Mouse (Mus musculus): Measurements from ENCODE around the gene Jade2.

The Jade2 gene

DNA sequence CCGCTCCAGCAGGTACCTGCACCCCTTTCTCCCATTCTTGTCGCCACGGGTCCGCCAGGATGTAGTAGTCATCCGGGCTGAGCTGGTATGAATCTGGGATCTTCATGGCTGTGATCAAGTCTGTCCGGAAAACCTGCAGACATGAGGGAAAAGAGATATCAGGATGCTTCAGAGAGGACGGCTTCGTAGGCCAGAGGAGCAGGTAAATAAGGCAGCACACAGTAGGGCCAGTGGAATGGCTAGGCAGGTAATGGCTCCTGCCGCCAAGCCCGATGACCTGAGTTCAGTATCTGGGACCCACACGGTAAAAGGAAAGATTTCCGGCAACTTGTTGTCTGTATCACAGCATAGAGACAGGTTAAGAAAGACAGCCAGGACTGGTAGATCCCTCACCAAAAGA lies 21.9 kb downstream of the Jade2 start:
- no peak for DNase-seq (ENCODE audit: low read depth, low spot score)

GRCm38 (mm10) chr11:51834067-51834411 lies 23.4 kb downstream of the Jade2 start:
- no peak for DNase-seq (ENCODE audit: low read depth, low spot score)

DNA sequence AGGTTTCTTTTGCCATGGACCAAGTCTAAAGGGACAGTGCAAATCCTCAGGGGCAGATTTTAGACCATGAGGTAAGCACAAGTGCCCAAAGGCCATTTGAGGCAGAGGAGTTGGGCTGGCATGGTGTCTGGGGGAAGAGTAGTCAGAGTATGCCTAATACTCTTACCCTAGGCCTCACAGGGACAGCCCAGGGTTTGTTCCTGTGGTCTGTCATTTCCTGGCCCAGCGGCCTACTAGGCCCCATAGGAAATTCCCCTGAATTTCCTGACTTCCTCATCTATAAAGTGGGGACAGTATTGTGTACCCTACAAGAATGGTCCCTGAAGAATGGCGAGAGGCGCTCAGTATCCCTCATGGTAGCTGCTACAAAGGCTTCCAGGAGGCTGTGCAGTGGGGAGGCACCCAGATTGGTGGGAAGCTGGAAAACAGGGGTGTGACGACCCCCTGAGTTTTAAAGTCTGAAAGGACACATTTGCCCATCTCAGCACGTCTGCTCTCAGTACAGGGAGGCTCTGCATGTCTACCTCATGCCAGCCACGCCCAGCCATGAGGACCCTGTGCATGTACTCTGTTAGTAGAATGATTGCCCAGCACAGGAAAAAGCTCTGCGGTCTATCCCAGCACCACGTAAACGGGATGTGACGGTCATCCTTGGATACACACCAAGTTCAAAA lies 23.9 kb downstream of the Jade2 start:
- no peak for DNase-seq (ENCODE audit: low read depth, low spot score)

DNA sequence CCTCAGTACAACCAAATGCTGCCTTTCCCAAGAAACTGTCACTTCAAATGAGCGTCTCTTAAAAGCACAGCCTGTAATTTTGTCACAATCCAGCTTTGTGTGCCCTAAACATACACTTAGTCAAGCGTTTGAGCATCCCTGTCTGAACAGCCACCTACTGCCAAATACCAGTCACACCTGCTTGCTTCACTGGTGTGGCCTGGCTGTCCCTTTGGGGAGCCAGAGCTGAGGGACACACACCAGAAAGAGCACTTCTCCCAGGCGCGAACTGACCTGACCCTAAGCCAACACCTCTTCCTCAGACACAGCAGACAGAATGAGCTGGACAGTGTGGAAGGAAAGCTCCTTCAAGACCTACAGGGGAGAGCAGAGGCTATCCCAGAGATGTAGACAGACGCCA lies 24.5 kb downstream of the Jade2 start:
- DNase-seq (ENCODE audit: low read depth, low spot score): no peak

DNA sequence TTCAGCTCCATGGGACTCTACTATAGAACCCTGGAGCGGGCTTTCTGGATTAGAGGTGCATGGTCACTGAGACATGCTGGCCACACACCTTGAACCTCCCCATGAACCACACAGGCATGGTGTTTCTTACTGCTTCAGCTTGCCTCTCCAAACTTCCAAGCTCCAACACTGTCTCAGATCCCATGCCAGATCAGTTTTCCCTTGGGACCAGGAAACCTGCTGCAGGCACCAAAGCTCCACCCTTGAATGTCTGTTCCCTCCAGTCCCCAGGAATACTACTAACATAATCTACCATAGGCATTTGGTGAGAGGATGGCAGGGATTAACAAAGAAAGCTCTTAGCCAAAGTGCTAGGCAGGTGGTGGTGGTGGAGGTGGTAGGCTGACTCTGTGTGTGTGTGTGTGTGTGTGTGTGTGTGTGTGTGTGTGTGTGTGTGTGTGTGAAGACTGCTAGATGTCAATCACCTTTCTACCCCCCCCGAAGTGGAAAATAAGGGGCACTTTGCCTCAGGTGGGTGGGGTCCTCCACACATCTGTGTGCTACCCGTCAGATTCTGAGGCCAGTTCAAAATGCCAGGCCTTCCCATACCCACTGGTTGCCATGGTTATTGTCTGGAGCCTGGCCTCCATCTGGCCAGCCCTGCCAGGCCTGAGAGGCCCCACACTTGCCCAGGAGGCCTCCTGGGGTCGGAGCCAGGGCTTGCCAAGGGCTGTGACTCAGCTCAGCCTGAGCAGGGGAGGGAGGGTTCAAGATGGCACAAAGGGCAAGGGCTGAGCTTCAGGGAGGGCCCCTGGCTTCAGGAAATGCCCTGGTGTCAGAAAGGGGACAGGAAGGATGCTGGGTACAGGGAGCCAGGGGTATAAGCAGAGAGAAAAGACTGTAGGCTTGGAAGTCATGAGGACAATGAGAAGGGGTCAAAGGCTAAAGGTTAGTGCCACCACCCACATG lies 25.2 kb downstream of the Jade2 start:
- DNase-seq (ENCODE audit: low read depth, low spot score): no peak

- no peak for DNase-seq (ENCODE audit: low read depth, low spot score)
Observed at GRCm38 (mm10) chr11:51824867-51825424, 32.5 kb downstream of the Jade2 start.

GRCm38 (mm10) chr11:51823963-51824753 lies 33.3 kb downstream of the Jade2 start:
- DNase-seq (ENCODE audit: low read depth, low spot score): no peak

DNA sequence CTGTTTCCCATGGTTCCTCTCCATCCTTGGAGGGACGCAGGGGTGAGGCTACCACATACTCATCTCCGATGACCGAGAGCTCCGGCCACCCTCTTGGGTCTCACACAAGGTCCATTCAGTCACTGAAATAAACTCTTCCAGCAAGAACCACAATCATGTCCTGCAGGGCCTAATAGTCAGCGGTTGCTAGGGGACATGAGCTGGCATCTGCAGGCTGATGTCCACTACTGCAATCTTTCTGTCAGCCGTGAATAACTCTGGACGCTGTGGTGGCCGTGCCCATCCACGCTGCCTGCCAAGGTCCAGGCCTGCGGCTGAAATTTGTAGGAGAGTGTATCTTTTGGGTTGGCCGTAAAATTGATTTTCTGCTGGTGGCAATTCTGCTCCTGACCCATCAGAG lies 34.2 kb downstream of the Jade2 start:
- no peak for DNase-seq (ENCODE audit: low read depth, low spot score)

DNA sequence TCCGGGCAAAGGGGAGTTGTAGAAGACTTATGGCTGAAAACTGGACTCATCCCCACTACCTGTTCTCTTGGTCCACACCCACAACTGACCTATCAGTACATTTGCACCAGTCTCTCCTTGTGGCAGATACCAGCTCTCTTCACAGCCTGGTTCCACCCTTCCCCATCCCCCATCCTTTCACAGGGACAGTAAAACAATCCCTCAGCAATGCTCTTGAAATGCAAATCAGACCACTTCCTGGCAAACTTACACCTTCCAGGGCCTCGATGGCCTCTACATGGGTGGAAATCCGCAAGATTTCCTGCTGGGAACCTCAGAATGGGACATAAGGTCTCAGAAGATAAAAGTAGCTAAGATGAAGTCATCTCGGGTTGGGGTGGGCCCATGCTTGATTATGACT lies 34.7 kb downstream of the Jade2 start:
- no peak for DNase-seq (ENCODE audit: low read depth, low spot score)

DNA sequence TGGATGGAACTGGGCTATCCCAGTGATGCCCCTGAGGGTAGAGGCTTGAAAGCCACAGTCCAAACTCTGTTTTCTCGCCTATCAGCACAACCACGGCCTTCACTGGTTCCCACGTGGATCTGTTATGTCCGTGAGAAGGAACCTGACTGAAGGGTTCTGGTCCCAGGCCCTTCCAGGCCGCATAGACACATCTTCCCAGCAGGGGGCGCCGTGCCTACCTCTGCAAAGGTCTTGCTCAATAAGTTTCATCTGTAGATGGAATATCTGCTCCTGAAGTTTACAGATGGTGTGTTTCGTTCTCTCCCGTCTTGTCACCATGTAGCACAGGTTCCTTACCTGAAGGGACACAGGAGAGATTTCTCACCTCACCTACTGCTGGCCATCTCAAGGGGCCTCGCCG lies 36.6 kb downstream of the Jade2 start:
- DNase-seq (ENCODE audit: low read depth, low spot score): no peak

DNA sequence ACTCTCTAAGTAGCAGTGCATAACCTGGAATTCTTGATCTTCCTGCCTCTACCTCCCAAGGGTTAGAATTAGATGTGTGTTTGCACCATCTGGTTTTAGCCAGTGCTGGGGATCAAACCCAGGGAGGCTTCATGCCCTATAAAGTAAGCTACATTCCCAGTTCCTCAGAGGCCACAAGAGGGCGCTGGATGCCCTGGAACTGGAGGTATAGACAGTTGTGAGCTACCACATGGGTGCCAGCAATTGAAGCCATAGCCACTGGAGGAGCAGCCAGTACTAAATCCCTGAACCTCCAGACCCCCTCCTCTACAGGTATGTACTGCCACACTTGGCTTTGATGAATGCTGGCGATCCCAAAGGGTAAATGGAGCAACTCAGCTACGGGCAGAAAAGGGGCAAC lies 37.5 kb downstream of the Jade2 start:
- no peak for DNase-seq (ENCODE audit: low read depth, low spot score)

- no peak for DNase-seq (ENCODE audit: low read depth, low spot score)
Observed at GRCm38 (mm10) chr11:51818837-51819236, 38.6 kb downstream of the Jade2 start.

- DNase-seq (ENCODE audit: low read depth, low spot score): no peak
Observed at GRCm38 (mm10) chr11:51817756-51818155, 39.7 kb downstream of the Jade2 start.

DNA sequence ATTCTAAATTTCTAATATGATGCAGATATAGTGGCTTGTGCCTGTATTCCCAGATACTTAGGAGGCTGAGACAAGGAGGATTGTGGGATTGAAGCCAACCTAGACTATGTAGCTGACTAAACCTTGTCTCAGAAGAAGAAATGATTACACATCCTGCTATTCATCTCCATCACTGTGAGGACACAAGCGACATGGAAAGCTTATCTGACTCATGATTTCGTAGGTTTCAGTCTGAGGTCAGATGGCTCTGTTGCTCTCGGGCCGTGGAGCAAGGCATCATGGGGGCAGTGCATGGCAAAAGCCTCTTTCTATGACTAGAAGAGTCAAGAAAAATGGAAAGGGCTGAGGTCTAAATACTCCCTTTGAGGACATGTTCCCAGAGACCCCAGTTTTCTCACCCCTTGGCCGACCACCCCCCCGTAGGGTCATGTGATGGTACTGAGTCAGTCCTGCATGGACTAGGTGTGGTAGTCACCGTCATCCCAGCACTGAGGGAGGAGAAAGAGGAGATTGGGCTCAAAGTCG lies 45.4 kb downstream of the Jade2 start:
- no peak for DNase-seq (ENCODE audit: low read depth, low spot score)

- no peak for DNase-seq (ENCODE audit: low read depth, low spot score)
Observed at GRCm38 (mm10) chr11:51811230-51811629, 46.2 kb downstream of the Jade2 start.

- no peak for DNase-seq (ENCODE audit: low read depth, low spot score)
Observed at GRCm38 (mm10) chr11:51809632-51810224, 47.7 kb downstream of the Jade2 start.

DNA sequence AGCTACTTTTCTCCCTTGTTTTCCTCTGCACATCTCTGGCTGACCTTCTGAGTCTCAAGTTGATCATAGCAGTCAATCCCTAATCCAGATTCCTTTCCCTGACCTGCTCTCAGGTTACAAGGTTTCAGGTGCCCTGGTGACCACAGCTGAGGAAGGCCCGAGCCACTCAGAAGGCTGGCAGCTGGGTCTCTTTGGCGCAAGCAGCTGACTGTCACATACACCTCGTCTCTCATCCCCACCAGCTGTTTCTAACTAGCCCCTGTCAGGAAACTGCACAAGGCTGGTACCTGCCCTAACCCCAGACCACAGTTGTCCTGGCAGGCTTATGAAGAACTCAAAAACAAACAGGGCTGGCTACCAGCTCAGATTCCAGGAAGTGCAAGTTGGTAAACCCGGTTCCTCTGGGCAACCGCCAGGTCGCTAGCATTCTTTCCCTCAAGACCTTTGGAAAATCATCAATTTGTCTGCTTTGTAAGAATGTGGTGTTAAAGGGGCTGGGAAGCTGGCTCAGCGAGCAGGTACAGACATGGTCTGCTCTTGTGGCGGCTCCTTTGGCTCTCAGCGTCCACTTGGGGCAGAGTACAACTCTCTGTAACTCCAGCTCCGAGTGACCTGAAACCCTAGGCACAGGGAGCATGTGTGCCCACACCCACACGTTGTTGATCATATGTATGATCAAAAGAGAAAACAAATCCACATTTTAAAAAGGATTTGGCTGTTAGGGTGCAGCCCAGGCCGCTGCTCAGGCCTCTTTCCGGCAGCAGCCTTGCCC lies 50.2 kb downstream of the Jade2 start:
- DNase-seq (ENCODE audit: low read depth, low spot score): no peak

- DNase-seq (ENCODE audit: low read depth, low spot score): peak; percentile 67
Observed at GRCm38 (mm10) chr11:51805221-51805981, 52.1 kb downstream of the Jade2 start.

- DNase-seq (ENCODE audit: low read depth, low spot score): no peak
Observed at GRCm38 (mm10) chr11:51800634-51801325, 56.7 kb downstream of the Jade2 start.
